Mouse (Mus musculus): Measurements from ENCODE around the gene Trim43a. TPM values are rescaled to one million over a fixed set of nuclear protein-coding genes. Genes with fewer than 3 reads are reported as not detected.
"Not testable (repeated sequence)": the region's sequence is repeated elsewhere in the genome, so short reads cannot be mapped to it uniquely, and the experiment has no call there.

Gene Trim43a
- polyA plus RNA-seq, 1 experiment from 2014 or later = 0.12 TPM

- H3K9ac ChIP-seq; H3K4me3 ChIP-seq; H3K4me2 ChIP-seq; H3K27ac ChIP-seq; H3K27me3 ChIP-seq; H3K4me1 ChIP-seq; H3K9me3 ChIP-seq; ATAC-seq (ENCODE audit: borderline replicate concordance, extremely low read depth, low FRiP score, low TSS enrichment): not testable (repeated sequence)
- peaks cover 25% of the 10 kb centered on the region for H3K36me3 ChIP-seq
- WGBS = 83% methylated on average over 2 of the region's 2 CpGs
These were observed 19.2 kb upstream of the Trim43a start for GRCm38 (mm10) chr9:88561476-88561875.

- peaks cover 41% of the 10 kb centered on the region for H3K36me3 ChIP-seq
- not testable (repeated sequence) for H3K27ac ChIP-seq; H3K9ac ChIP-seq; H3K4me3 ChIP-seq; ATAC-seq (ENCODE audit: borderline replicate concordance, extremely low read depth, low FRiP score, low TSS enrichment); H3K4me1 ChIP-seq; H3K27me3 ChIP-seq; H3K4me2 ChIP-seq
- 95% methylated on average over 3 of the region's 3 CpGs for WGBS
- H3K9me3 ChIP-seq = peaks cover 23% of the 10 kb centered on the region; the same call in 1 of the 2 replicates
These were observed 10.2 kb upstream of the Trim43a start for GRCm38 (mm10) chr9:88570471-88570870.

- not testable (repeated sequence) for H3K27me3 ChIP-seq; H3K27ac ChIP-seq; H3K36me3 ChIP-seq; H3K9me3 ChIP-seq; H3K4me2 ChIP-seq; H3K4me1 ChIP-seq; H3K4me3 ChIP-seq; H3K9ac ChIP-seq; ATAC-seq (ENCODE audit: borderline replicate concordance, extremely low read depth, low FRiP score, low TSS enrichment)
- 67% methylated on average over 6 of the region's 6 CpGs for WGBS
These were observed 13.0 kb downstream of the Trim43a start for GRCm38 (mm10) chr9:88593708-88594107.

- ATAC-seq (ENCODE audit: borderline replicate concordance, extremely low read depth, low FRiP score, low TSS enrichment) = peak; percentile 98
- WGBS = under 1% methylated on average over 49 of the region's 50 CpGs
- H3K27ac ChIP-seq, H3K27me3 ChIP-seq, H3K4me1 ChIP-seq, H3K9me3 ChIP-seq, H3K36me3 ChIP-seq: not testable (repeated sequence)
- H3K4me2 ChIP-seq = peak overlapping the region; percentile 59
- peak overlapping the region; percentile 42 for H3K9ac ChIP-seq
- peak overlapping the region; percentile 39 for H3K4me3 ChIP-seq
These were observed 18.8 kb downstream of the Trim43a start for GRCm38 (mm10) chr9:88599206-88600162.

- not testable (repeated sequence) for H3K27me3 ChIP-seq; ATAC-seq (ENCODE audit: borderline replicate concordance, extremely low read depth, low FRiP score, low TSS enrichment); H3K9ac ChIP-seq; H3K9me3 ChIP-seq; H3K36me3 ChIP-seq; H3K4me3 ChIP-seq; H3K4me2 ChIP-seq; H3K27ac ChIP-seq; H3K4me1 ChIP-seq
- 72% methylated on average over 16 of the region's 20 CpGs for WGBS
These were observed 45.3 kb downstream of the Trim43a start for GRCm38 (mm10) chr9:88625803-88626514.

- not testable (repeated sequence) for H3K4me1 ChIP-seq; ATAC-seq (ENCODE audit: borderline replicate concordance, extremely low read depth, low FRiP score, low TSS enrichment); H3K27ac ChIP-seq; H3K36me3 ChIP-seq; H3K9ac ChIP-seq; H3K4me2 ChIP-seq; H3K27me3 ChIP-seq; H3K9me3 ChIP-seq; H3K4me3 ChIP-seq
- 73% methylated on average over 1 of the region's 1 CpGs for WGBS
These were observed 57.4 kb downstream of the Trim43a start for GRCm38 (mm10) chr9:88638125-88638524.

Other genes with a start within 250 kb of the Trim43a start
- 26.3 and 27.5 TPM in 2 replicates for gene Snx14, start 141.9 kb upstream of the Trim43a start, polyA plus RNA-seq (2015; fragmentation: Nextera tagmentation; extraction: Ambion mirVana)
- gene Gm20537, start 124.3 kb upstream of the Trim43a start, polyA plus RNA-seq (2015; fragmentation: Nextera tagmentation; extraction: Ambion mirVana) = 0.62 TPM in 1 of 2 replicates, not detected in the other
- 96.0 and 108 TPM in 2 replicates for gene Syncrip, start 98.3 kb upstream of the Trim43a start, polyA plus RNA-seq (2015; fragmentation: Nextera tagmentation; extraction: Ambion mirVana)
- gene Zfp949, start 32.9 kb upstream of the Trim43a start, polyA plus RNA-seq (2015; fragmentation: Nextera tagmentation; extraction: Ambion mirVana) = 11.1 and 12.0 TPM in 2 replicates
- 40.1 and 42.8 TPM in 2 replicates for gene Mthfsl, start 139.4 kb downstream of the Trim43a start, polyA plus RNA-seq (2015; fragmentation: Nextera tagmentation; extraction: Ambion mirVana)
- gene Bcl2a1d, start 151.0 kb downstream of the Trim43a start, polyA plus RNA-seq (2015; fragmentation: Nextera tagmentation; extraction: Ambion mirVana) = 1.9 and 2.6 TPM in 2 replicates

Measured in lung, embryonic 15.5 days (tissue).